Mouse (Mus musculus) inflammation-experienced regulatory T-cells (primary cell): ENCODE measurements around the gene Ccdc121. TPM values are rescaled to one million over a fixed set of nuclear protein-coding genes. Genes with fewer than 3 reads are reported as not detected.

Experiments used
- polyA plus RNA-seq, 2 experiments: library from polyadenylated mRNA; unstranded; fragments of 100-300 nt; shearing (Covaris generic); gene quantifications; one replicate each; pipeline ENCODE4 v1.2.1; 2017

Gene Ccdc121
- polyA plus RNA-seq, result not detected

GRCm38 (mm10) chr1:181511307-181511706 lies at the start of gene Ccdc121:
Gene Ccdc121 (minus strand): TSS chr1:181511451.

Other genes with a start within 250 kb of the Ccdc121 start
- gene Cnih3, start 158.8 kb downstream of the Ccdc121 start, polyA plus RNA-seq, result 1 to 10 TPM in 1 of 2 experiments, under 1 TPM in 1; 0.41 to 2.8 TPM
- gene Dnah14, start 65.1 kb upstream of the Ccdc121 start, polyA plus RNA-seq, result 1 to 10 TPM; 1.1 to 2.6 TPM